Mouse (Mus musculus): ENCODE measurements around the gene Scaf11. TPM values are rescaled to one million over a fixed set of nuclear protein-coding genes. Genes with fewer than 3 reads are reported as not detected.

Gene Scaf11
- polyA plus RNA-seq, 1 experiment from 2014 or later, result 106 TPM

- H3K4me3 ChIP-seq (ENCODE audit: low read depth, low read length), result no peak overlapping the region
- no peak for ATAC-seq (replicated peaks; ENCODE audit: low FRiP score)
- H3K4me1 ChIP-seq (replicated peaks; ENCODE audit: control insufficient read depth, insufficient read depth, low read length), result no peaks in the 10 kb centered on the region
- no peaks in the 10 kb centered on the region for H3K36me3 ChIP-seq (ENCODE audit: control insufficient read depth, insufficient read depth, low read length)
- no peak overlapping the region for H3K27ac ChIP-seq (ENCODE audit: low read depth, low read length)
- WGBS, result 85% methylated on average over 15 of the region's 15 CpGs
- H3K27me3 ChIP-seq (replicated peaks; ENCODE audit: control insufficient read depth, insufficient read depth, low read length), result no peaks in the 10 kb centered on the region
- no peak for DNase-seq (ENCODE audit: low spot score)
- no peak overlapping the region for H3K4me2 ChIP-seq
- H3K9me3 ChIP-seq (ENCODE audit: control insufficient read depth, low read length), result no peaks in the 10 kb centered on the region
- H3K9ac ChIP-seq (ENCODE audit: low read depth, low read length), result no peak overlapping the region
These were observed 13.3 kb upstream of the Scaf11 start for GRCm38 (mm10) chr15:96473920-96474319.

- DNase-seq (ENCODE audit: low spot score), result no peak
- no peak overlapping the region for H3K4me2 ChIP-seq
- H3K36me3 ChIP-seq (ENCODE audit: control insufficient read depth, insufficient read depth, low read length), result no peaks in the 10 kb centered on the region
- no peaks in the 10 kb centered on the region for H3K4me1 ChIP-seq (replicated peaks; ENCODE audit: control insufficient read depth, insufficient read depth, low read length)
- no peak overlapping the region for H3K27ac ChIP-seq (ENCODE audit: low read depth, low read length)
- 81% methylated on average over 2 of the region's 2 CpGs for WGBS
- no peaks in the 10 kb centered on the region for H3K27me3 ChIP-seq (replicated peaks; ENCODE audit: control insufficient read depth, insufficient read depth, low read length)
- H3K9me3 ChIP-seq (ENCODE audit: control insufficient read depth, low read length), result no peaks in the 10 kb centered on the region
- ATAC-seq (replicated peaks; ENCODE audit: low FRiP score), result no peak
- no peak overlapping the region for H3K4me3 ChIP-seq (ENCODE audit: low read depth, low read length)
- H3K9ac ChIP-seq (ENCODE audit: low read depth, low read length), result no peak overlapping the region
These were observed 7.7 kb upstream of the Scaf11 start for GRCm38 (mm10) chr15:96468316-96468715.

DNA sequence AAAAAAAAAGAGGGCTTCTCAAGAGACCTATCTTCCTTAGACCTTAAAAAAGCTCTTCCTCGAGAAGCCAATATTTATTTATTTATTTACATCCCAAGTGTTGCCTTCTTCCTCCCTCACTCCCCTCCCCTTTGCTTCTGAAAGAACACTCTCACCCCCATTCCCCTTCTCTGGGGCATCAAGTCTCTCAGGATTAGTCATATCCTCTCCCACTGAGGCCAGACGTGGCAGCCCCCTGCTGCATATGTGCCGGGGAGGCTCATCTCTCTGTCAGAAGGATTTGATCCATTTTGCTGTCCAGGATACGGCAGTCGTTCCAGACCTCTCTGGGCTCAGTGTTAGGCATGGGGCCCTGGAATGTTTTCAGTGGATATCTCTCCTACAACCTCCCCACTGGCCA is 7.2 kb upstream of the Scaf11 start:
- H3K9ac ChIP-seq (ENCODE audit: low read depth, low read length), result no peak overlapping the region
- no peaks in the 10 kb centered on the region for H3K36me3 ChIP-seq (ENCODE audit: control insufficient read depth, insufficient read depth, low read length)
- ATAC-seq (replicated peaks; ENCODE audit: low FRiP score) (no peak), DNase-seq (ENCODE audit: low spot score) (no peak)
- H3K4me1 ChIP-seq (replicated peaks; ENCODE audit: control insufficient read depth, insufficient read depth, low read length), result no peaks in the 10 kb centered on the region; the same call in 1 of the 2 replicates
- no peaks in the 10 kb centered on the region for H3K9me3 ChIP-seq (ENCODE audit: control insufficient read depth, low read length)
- no peak overlapping the region for H3K4me3 ChIP-seq (ENCODE audit: low read depth, low read length)
- H3K4me2 ChIP-seq, result no peak overlapping the region
- H3K27me3 ChIP-seq (replicated peaks; ENCODE audit: control insufficient read depth, insufficient read depth, low read length), result no peaks in the 10 kb centered on the region
- WGBS, result 63% methylated on average over 5 of the region's 5 CpGs
- H3K27ac ChIP-seq (ENCODE audit: low read depth, low read length), result no peak overlapping the region

GRCm38 (mm10) chr15:96466362-96466903 is 5.8 kb upstream of the Scaf11 start:
- Histone ChIP-seq H3K36me3 (ENCODE audit: control insufficient read depth, insufficient read depth, low read length) (no peaks in the 10 kb centered on the region), H3K4me1 (replicated peaks; ENCODE audit: control insufficient read depth, insufficient read depth, low read length) (peaks cover 3% of the 10 kb centered on the region), H3K4me2 (no peak overlapping the region), H3K27me3 (replicated peaks; ENCODE audit: control insufficient read depth, insufficient read depth, low read length) (no peaks in the 10 kb centered on the region), H3K27ac (ENCODE audit: low read depth, low read length) (no peak overlapping the region), H3K4me3 (ENCODE audit: low read depth, low read length) (no peak overlapping the region), H3K9ac (ENCODE audit: low read depth, low read length) (no peak overlapping the region), H3K9me3 (ENCODE audit: control insufficient read depth, low read length) (no peaks in the 10 kb centered on the region)
- WGBS, result 79% methylated on average over 13 of the region's 13 CpGs
- ATAC-seq (replicated peaks; ENCODE audit: low FRiP score) (no peak), DNase-seq (ENCODE audit: low spot score) (no peak)

GRCm38 (mm10) chr15:96465076-96465475 is 4.4 kb upstream of the Scaf11 start:
- DNase-seq (ENCODE audit: low spot score), result no peak

GRCm38 (mm10) chr15:96463821-96464220 is 3.2 kb upstream of the Scaf11 start:
- no peak overlapping the region for H3K27ac ChIP-seq (ENCODE audit: low read depth, low read length)
- no peaks in the 10 kb centered on the region for H3K27me3 ChIP-seq (replicated peaks; ENCODE audit: control insufficient read depth, insufficient read depth, low read length)
- DNase-seq (ENCODE audit: low spot score) (no peak), ATAC-seq (replicated peaks; ENCODE audit: low FRiP score) (no peak)
- no peaks in the 10 kb centered on the region for H3K9me3 ChIP-seq (ENCODE audit: control insufficient read depth, low read length)
- no peak overlapping the region for H3K9ac ChIP-seq (ENCODE audit: low read depth, low read length)
- no peak overlapping the region for H3K4me2 ChIP-seq
- WGBS, result 94% methylated on average over 15 of the region's 15 CpGs
- peaks cover 5% of the 10 kb centered on the region for H3K4me1 ChIP-seq (replicated peaks; ENCODE audit: control insufficient read depth, insufficient read depth, low read length)
- H3K36me3 ChIP-seq (ENCODE audit: control insufficient read depth, insufficient read depth, low read length), result no peaks in the 10 kb centered on the region
- H3K4me3 ChIP-seq (ENCODE audit: low read depth, low read length), result no peak overlapping the region

More at GRCm38 (mm10) chr15:96465076-96465475, 4.4 kb upstream of the Scaf11 start:
- no peak for ATAC-seq (replicated peaks; ENCODE audit: low FRiP score)
- peaks cover 3% of the 10 kb centered on the region for H3K4me1 ChIP-seq (replicated peaks; ENCODE audit: control insufficient read depth, insufficient read depth, low read length)
- no peak overlapping the region for H3K4me3 ChIP-seq (ENCODE audit: low read depth, low read length)
- H3K4me2 ChIP-seq, result no peak overlapping the region
- H3K36me3 ChIP-seq (ENCODE audit: control insufficient read depth, insufficient read depth, low read length), result no peaks in the 10 kb centered on the region
- H3K9ac ChIP-seq (ENCODE audit: low read depth, low read length), result no peak overlapping the region
- H3K27me3 ChIP-seq (replicated peaks; ENCODE audit: control insufficient read depth, insufficient read depth, low read length), result no peaks in the 10 kb centered on the region
- no peak overlapping the region for H3K27ac ChIP-seq (ENCODE audit: low read depth, low read length)
- 83% methylated on average over 11 of the region's 11 CpGs for WGBS
- H3K9me3 ChIP-seq (ENCODE audit: control insufficient read depth, low read length), result no peaks in the 10 kb centered on the region

- 0 out of 2 replicates have a peak overlapping the region, but pooled peaks have one; percentile 11 for H3K4me2 ChIP-seq
- H3K27ac ChIP-seq (ENCODE audit: low read depth, low read length), result 0 out of 2 replicates have a peak overlapping the region, but pooled peaks have one; percentile 33
- H3K4me3 ChIP-seq (ENCODE audit: low read depth, low read length), result no peak overlapping the region
- H3K27me3 ChIP-seq (replicated peaks; ENCODE audit: control insufficient read depth, insufficient read depth, low read length), result no peaks in the 10 kb centered on the region
- no peaks in the 10 kb centered on the region for H3K36me3 ChIP-seq (ENCODE audit: control insufficient read depth, insufficient read depth, low read length)
- DNase-seq (ENCODE audit: low spot score) (no peak), ATAC-seq (replicated peaks; ENCODE audit: low FRiP score) (no peak)
- WGBS, result 79% methylated on average over 3 of the region's 3 CpGs
- no peaks in the 10 kb centered on the region for H3K9me3 ChIP-seq (ENCODE audit: control insufficient read depth, low read length)
- peaks cover 16% of the 10 kb centered on the region for H3K4me1 ChIP-seq (replicated peaks; ENCODE audit: control insufficient read depth, insufficient read depth, low read length)
- no peak overlapping the region for H3K9ac ChIP-seq (ENCODE audit: low read depth, low read length)
These were observed 2.0 kb upstream of the Scaf11 start for GRCm38 (mm10) chr15:96462611-96463010.

DNA sequence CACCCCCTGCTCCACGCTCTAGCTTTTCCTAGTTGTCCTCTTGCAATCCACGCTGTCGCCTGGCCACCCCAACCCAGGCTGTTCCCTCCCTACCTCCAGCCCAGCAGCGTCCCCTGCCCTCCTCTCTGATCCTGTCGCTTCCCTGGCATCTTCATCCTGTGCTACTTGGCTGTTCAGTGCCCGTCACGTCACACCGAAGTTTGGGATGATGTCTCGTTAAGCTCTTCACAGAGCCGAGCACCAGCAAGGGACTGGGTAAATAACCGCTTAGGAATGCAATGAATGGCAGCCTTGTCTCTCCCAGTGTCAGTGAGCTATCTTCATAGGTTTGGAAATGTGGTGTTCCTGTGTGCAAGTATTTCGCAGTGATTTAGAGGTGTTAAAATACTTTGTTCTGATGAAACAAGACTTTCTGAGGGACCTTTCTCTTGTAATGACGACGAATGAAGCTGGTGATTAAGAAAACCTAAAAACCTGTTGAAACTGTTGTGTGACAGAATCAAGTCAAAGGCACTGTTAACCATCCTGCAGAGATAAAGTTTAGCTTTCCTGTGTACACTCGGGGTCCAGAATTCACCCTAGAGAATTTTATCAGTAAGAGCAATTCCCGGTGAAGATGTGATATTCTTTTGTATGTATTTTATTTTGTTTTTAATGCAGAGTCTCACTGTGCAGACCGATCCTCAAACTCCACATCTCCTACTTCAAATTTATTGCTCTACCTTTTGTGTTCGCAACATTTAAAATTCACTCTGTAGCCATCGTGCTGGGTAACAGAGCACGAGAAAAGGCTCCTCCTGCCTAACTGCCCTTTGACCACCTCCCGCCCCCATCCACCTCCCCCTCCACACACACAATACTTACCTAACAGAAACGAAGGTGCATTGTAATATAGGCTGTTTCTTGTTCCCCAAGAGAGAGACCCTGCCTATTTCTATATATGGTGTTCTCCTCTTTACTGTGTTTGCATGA is 1.2 kb upstream of the Scaf11 start:
- H3K9ac ChIP-seq (ENCODE audit: low read depth, low read length), result peak overlapping the region; percentile 94
- peak; percentile 30 for ATAC-seq (replicated peaks; ENCODE audit: low FRiP score)

More for the DNA sequence above, 1.2 kb upstream of the Scaf11 start:
- WGBS, result 13% methylated on average over 22 of the region's 22 CpGs
- H3K4me3 ChIP-seq (ENCODE audit: low read depth, low read length), result peak overlapping the region; percentile 98
- peak overlapping the region; percentile 99 for H3K27ac ChIP-seq (ENCODE audit: low read depth, low read length)
- no peaks in the 10 kb centered on the region for H3K9me3 ChIP-seq (ENCODE audit: control insufficient read depth, low read length)
- H3K36me3 ChIP-seq (ENCODE audit: control insufficient read depth, insufficient read depth, low read length), result no peaks in the 10 kb centered on the region; the same call in 1 of the 2 replicates
- H3K4me1 ChIP-seq (replicated peaks; ENCODE audit: control insufficient read depth, insufficient read depth, low read length), result peaks cover 22% of the 10 kb centered on the region
- H3K27me3 ChIP-seq (replicated peaks; ENCODE audit: control insufficient read depth, insufficient read depth, low read length), result no peaks in the 10 kb centered on the region
- no peak for DNase-seq (ENCODE audit: low spot score)
- H3K4me2 ChIP-seq, result peak overlapping the region; percentile 88
